Mouse (Mus musculus) adrenal gland, adult 2 months (tissue): ENCODE results near the gene Lzts3. TPM values are rescaled to one million over a fixed set of nuclear protein-coding genes. Genes with fewer than 3 reads are reported as not detected.

Experiments used
- DNase-seq: peaks from one replicate; pipeline ENCODE4 v3.0.0; 2021
- polyA plus RNA-seq: library from polyadenylated mRNA; depleted of rRNA; stranded (reverse); fragments of >200 nt; gene quantifications from 2 replicates; pipeline ENCODE4 v1.2.3, GENCODE M21; 2012
- total RNA-seq, 2 experiments: library from RNA; stranded (reverse); gene quantifications; 2 replicates each; pipeline ENCODE4 v1.2.3; 2021

The Lzts3 gene
- total and polyA plus RNA-seq, 3 experiments: 14.3 to 21.4 (median 21.0) TPM

DNA sequence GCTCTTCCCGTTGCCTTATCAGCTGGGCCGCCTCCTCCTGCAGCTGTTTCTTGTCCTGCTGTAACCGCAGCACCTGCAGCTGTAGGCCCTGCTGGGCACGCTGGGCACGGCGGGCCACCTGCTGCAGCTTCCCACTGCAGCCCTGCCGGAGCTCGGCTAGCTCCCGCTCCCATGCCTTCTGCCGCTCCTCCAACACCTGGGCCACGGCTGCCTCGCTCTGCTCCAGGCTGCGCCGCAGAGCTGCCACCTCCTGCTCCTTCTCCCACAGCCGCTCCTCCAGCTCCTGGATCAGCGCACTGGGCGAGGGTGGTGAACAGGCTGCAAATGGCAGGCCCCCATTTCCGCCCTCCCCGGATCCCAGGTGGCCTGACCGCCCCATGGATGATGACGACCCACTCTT lies 6.8 kb downstream of the Lzts3 start:
- no peak for DNase-seq

- peak; percentile 33 for DNase-seq
Measured at GRCm38 (mm10) chr2:130634739-130635411, 7.7 kb downstream of the Lzts3 start.

DNA sequence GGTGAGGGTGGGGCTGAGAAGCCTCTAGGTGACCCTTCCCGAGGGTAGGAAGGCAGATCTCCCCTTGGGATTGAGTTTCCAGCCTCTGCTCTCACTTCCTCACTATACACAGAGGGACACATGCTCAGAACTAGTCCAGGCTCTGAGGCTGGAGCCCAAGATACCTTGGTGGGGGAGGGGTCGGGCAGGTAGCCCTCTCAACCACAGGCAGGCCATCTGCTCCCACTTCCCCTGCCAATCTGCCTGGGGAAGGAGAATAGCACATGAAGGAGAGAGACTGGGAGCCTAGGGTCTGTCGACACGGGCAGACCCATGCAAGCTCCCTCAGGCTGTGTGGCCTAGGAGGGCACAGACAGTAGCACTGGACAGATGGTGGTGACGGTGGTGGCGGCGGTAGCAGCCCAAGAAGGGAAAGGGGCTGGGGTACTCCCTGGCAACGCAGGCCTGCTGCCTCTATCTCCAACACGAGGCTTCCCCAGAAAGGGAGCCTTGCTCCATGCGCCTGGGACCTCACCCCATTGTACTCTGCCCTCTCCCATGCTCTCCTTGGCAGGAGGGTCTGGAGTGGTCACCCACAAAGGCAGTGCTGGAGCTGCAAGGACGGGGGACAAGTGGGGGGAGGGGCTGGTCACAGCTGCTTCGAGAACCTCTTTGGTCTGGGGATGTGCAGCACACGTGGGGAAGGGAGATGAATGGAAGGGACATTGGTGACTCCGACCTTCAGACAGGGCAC lies 8.4 kb downstream of the Lzts3 start:
- DNase-seq: no peak

DNA sequence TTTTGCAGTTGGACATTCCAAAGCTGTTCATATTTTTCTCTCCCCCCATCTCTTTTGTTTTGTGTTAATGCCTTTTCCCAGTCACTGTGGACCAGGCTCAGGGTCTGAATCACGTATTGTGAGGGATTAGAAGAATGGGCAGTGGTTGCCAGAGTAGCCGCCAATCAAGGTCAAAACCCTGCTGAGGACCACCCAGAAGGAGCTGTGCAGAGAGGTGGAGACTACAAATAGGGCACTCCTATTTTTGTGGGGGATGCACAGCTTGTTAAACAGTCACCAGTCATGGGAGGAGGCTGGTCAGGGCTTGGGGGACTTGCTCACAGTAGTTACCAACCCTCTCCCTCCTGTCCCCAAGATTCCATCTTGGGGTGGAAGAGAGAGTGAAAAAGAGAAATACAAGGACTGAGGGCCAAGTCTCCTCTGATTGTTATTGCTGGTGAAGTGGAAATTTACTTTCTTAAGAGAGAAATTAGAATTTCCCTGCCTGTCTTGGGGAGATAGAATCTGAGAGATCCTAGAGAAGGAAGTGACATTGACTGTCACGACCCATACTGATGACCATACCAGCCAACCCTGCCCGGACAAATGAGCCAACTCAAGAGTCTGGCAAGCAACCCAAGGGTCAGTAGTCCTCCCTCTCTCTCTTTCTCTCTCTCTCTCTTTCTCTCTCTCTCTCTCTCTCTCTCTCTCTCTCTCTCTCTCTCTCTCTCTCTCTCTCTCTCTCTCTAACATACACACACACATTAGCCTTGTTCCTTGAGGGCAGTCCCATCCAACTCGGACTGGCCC lies 9.5 kb downstream of the Lzts3 start:
- no peak for DNase-seq

DNA sequence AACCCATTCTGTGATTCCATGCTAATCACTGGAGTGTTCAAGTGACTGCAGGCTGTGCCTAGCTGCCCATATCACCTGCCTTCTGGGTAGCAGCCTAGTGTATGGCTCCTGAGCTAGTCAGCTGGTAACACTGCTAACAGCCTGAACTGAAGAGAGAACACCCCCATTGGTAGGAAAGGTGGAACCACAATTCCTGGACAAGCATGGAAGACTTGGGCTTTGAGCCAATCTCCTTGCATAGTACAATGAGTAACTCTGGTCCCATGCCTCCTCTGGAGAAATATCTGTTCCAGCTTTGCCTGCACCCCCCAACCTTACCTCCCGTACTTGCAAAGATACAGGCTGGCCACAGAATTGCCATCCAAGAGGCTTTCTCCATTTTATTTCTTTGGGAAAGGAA lies 10.2 kb downstream of the Lzts3 start:
- no peak for DNase-seq

DNA sequence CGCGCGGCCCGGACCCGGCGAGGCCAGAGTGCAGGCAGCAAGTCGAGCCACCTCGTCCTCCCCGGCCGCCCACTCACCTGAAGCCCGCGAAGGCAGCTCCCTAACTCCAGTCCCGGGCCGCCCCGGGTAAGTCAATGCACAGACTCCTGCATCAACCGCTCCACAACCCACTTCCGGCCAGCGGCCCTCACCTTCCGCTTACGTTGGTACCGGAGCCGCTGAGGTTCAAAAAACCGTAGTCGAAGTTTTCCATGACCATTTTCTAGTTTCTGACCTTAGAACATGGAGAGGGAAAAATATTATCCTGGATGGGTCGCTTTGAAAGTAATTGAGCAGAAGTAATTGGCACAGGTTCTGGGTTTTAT lies 12.8 kb downstream of the Lzts3 start, which contains the start of the genes Fastkd5 and Ubox5:
Gene Fastkd5, minus strand, starts transcription at position 189 of the 365 bp plus-strand sequence.
Gene Ubox5, minus strand, starts transcription at position 200 of the 365 bp plus-strand sequence.
- peak; percentile 93 for DNase-seq

DNA sequence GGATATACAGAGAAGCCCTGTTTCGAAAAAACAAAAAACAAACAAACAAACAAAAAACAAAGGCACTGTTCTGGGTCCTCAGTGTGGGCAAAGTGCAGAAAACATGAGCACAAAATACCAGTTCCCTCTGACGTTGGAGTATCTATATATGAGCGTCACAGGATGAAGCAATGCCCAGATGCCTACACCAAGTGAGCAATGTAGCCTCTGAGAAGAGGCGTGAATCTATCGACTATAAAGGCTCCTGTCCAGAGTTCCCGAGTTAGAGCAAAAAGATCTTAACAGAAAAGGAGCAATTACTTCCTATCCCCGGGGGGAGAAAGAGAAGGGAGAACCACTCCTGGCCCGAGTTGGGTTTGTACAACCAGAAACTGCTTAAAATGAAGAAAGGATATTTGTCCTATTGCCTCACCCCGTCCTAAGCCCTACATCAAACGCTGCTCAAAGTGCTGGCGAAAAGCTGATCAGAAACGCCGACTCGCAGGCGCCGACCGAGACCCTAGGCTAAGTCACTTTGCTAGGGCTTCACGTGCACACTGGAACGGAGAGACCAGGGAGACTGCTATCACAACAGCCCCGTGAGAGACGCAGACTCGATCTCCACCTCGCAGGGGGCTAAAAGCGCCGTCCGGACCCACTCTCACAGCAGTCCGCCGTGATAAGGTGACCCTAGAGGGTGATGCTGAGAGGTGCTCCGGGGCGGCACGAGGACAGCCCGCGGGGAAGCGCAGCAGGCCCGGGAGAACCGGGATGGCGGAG lies 13.3 kb downstream of the Lzts3 start:
- DNase-seq: no peak

GRCm38 (mm10) chr2:130628424-130628823 lies 14.2 kb downstream of the Lzts3 start:
- no peak for DNase-seq

DNA sequence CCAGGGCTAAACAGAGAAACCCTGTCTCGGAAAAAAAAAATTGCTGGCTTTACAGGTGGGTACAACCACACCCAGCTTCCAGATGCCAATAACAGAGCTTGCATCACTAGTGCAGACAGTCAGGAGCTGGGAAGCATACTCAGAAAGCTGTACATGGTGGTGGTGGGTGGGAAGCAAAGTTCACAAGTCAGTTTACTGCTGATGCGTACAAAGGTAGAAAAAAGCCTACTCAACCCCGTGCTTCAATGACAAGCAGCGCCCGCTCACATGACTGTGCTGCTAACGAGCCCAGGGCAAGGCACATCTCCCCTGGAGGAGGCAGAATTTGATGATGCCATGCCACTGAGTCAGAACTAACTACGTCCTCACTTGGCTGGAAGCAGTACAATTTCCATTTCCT lies 23.6 kb downstream of the Lzts3 start:
- no peak for DNase-seq

DNA sequence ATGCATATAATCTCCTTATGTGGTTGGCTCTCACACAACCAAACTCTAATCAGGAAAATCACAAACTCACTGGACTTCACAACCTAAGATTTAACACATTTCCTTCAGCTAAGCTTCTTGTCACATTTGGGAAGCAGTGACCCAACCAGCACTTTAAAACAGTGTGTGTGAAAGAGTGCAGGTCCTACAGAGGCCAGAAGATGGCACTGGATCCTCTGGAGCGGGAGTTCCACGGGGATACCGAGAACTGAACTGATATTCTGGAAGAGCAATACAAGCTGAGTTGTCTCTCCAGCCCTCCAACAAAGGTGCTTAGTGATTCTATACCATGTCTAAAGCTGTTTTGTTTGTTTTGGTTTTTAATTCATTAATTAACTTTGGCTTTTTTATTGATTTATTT lies 29.5 kb downstream of the Lzts3 start:
- DNase-seq: peak; percentile 32

GRCm38 (mm10) chr2:130602195-130602594 lies 40.4 kb downstream of the Lzts3 start:
- DNase-seq: no peak

- DNase-seq: no peak
Measured at GRCm38 (mm10) chr2:130598399-130598798, 44.2 kb downstream of the Lzts3 start.

DNA sequence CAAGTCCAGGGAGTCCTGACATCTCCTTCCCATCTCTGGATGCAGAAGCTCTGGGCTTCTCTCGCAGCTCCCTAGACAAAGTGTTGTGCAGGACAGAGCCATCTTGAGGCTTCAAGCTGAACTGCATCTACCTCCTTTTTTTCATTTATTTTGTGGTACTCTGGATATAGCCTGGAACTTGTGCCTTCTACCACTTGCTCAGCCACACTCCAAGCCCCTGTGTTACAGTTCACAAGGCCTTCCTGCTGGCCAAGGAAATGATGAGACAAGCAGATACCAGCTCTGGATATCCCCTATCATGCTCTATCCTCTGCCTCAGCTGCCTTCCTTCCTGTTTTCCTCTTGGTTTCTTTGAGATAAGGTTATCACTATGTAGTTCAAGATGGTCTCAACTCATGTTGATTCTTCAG lies 45.0 kb downstream of the Lzts3 start:
- DNase-seq: no peak

- DNase-seq: no peak
Measured at GRCm38 (mm10) chr2:130595596-130595995, 47.0 kb downstream of the Lzts3 start.

- DNase-seq: no peak
Measured at GRCm38 (mm10) chr2:130591016-130591415, 51.6 kb downstream of the Lzts3 start.

- no peak for DNase-seq
Measured at GRCm38 (mm10) chr2:130589761-130590160, 52.8 kb downstream of the Lzts3 start.

GRCm38 (mm10) chr2:130589157-130589556 lies 53.4 kb downstream of the Lzts3 start:
- no peak for DNase-seq

DNA sequence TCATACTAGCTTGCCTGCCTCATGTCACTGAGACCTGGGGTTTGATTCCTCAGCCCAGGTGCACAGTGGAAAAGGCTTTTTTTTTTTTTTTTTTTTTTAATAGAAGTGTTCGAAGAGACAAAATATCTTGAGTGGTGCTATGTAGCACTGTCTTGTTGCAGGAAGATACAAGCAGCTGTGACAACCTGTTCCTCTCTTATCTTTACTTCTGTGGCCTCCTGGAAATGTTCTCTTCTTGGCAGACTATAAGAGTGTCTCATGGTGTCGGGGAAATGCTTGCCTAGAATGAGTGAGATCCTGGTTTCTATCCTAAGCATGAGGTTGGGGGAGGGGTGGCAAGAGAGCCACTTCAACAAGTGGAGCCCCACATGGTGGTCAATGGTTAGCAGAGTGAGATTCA lies 54.2 kb downstream of the Lzts3 start:
- no peak for DNase-seq

- no peak for DNase-seq
Measured at GRCm38 (mm10) chr2:130586016-130586415, 56.6 kb downstream of the Lzts3 start.

- peak; percentile 46 for DNase-seq
Measured at GRCm38 (mm10) chr2:130583902-130584560, 58.6 kb downstream of the Lzts3 start.
